Mouse (Mus musculus) megakaryocyte, adult 5-6 weeks (primary cell): ENCODE data around the gene Pop5. TPM values are rescaled to one million over a fixed set of nuclear protein-coding genes. Genes with fewer than 3 reads are reported as not detected.

Source experiments
- ATAC-seq: 2 replicates; pipeline ENCODE4 v1.8.0; 2016; ENCODE audit warnings: mild to moderate bottlenecking, inconsistent platforms; ENCODE audit not compliant: poor library complexity, severe bottlenecking
- total RNA-seq, 2 experiments: library from RNA; stranded (forward) in 1 of 2; stranded (reverse) in 1 of 2; fragments of 153-499, 151-499 nt in 1 of 2; fragments of 221-1000, 200-1000 nt in 1 of 2; gene quantifications; 2 replicates each; pipeline versions ENCODE4 v1.2.3 to v1.2.4; 2015 to 2017

Gene Pop5
- total RNA-seq, 2 experiments from 2014 or later, result 61.7 to 81.2 TPM

- ATAC-seq, result no peak
Observed at GRCm38 (mm10) chr5:115212861-115213260, 22.8 kb upstream of the Pop5 start.

- ATAC-seq, result no peak
Observed at GRCm38 (mm10) chr5:115214864-115215263, 20.8 kb upstream of the Pop5 start.

- ATAC-seq, result no peak
Observed at GRCm38 (mm10) chr5:115215273-115216185, 20.1 kb upstream of the Pop5 start.

- ATAC-seq, result no peak
Observed at GRCm38 (mm10) chr5:115217998-115218397, 17.6 kb upstream of the Pop5 start.

- no peak for ATAC-seq
Observed at GRCm38 (mm10) chr5:115220931-115221640, 14.6 kb upstream of the Pop5 start.

GRCm38 (mm10) chr5:115222485-115222884 is 13.2 kb upstream of the Pop5 start:
- ATAC-seq, result no peak

GRCm38 (mm10) chr5:115230830-115231551 is 4.6 kb upstream of the Pop5 start:
- ATAC-seq, result no peak

- ATAC-seq, result no peak
Observed at GRCm38 (mm10) chr5:115231552-115232120, 4.0 kb upstream of the Pop5 start.

- no peak for ATAC-seq
Observed at GRCm38 (mm10) chr5:115232516-115232915, 3.1 kb upstream of the Pop5 start.

GRCm38 (mm10) chr5:115233031-115233780 is 2.4 kb upstream of the Pop5 start:
- no peak for ATAC-seq

GRCm38 (mm10) chr5:115234519-115234918 is 1.1 kb upstream of the Pop5 start:
- ATAC-seq, result no peak

GRCm38 (mm10) chr5:115235323-115235771 is 289 bp upstream of the Pop5 start:
- ATAC-seq, result peak; percentile 31

- peak; percentile 91 for ATAC-seq
Observed at GRCm38 (mm10) chr5:115237803-115238728, 2.4 kb downstream of the Pop5 start.

- ATAC-seq, result no peak
Observed at GRCm38 (mm10) chr5:115238729-115239195, 3.1 kb downstream of the Pop5 start.

- ATAC-seq, result no peak
Observed at GRCm38 (mm10) chr5:115240191-115240590, 4.6 kb downstream of the Pop5 start.

GRCm38 (mm10) chr5:115255472-115255871 is 19.8 kb downstream of the Pop5 start:
- no peak for ATAC-seq

GRCm38 (mm10) chr5:115256909-115257546 is 21.4 kb downstream of the Pop5 start:
- no peak for ATAC-seq

GRCm38 (mm10) chr5:115260356-115260755 is 24.7 kb downstream of the Pop5 start:
- ATAC-seq, result peak; percentile 67
